Mouse (Mus musculus): ENCODE data around the gene Elf1.
"Not testable (repeated sequence)": the region's sequence is repeated elsewhere in the genome, so short reads cannot be mapped to it uniquely, and the experiment has no call there.

Elf1 gene

DNA sequence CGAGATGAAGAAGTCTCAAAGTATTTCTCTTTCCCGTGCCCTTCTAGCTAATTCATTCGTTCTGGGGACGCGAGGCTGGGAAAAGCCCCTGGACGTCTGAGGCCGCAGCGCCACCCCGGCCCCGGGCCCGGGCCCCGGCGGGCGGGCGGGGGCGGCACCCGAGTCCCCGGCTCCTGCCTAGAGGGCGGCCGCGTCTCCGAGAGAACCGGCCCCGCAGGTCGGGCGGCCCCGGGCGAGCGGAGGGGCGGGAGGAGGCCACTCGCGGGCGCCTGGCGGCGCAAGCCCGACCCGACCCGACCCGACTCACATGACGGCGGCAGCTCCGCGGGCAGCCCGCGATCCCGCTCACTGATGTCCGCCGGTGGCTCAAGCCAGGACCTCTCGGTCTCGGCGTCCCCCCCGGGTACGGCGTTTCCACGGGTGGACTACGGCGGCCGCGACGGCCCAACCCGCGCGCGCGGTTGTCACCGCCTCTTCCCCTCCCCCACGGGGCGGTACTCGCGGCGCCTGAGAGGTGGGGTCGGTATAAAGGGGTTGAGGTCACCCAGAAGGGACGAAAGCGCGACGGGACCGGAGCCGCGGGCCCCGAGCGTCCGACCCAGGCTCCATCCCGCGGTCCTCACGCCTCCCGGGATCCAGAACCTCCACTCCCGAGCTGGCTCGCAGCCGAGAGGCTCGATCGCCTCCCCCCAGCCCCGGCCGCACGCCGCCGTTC, at the start of gene Elf1:
TSS of gene Elf1 (plus strand) at position 571 of the 715 bp plus-strand sequence.
- DNase-seq (ENCODE audit: low read depth, low spot score), result peak; percentile 90

DNA sequence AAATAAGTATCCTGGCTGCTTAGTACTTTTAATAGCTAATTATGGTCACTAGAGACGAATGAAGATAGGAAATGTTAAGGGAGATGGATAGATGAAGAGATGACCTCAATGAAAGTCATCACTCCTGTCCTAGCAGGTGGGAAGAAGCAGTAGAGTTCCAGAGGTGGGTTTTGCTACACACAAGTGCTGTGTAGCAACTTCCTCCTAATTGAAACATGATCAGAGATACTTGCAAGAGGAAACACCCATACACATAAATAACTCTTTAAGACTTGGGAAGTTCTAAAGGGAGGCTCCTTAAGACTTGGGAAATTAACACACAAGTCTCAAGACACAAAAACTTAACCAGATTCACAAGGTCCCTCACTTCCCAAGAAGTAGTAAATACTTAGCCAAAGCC, 46.9 kb upstream of the Elf1 start:
- DNase-seq (ENCODE audit: low read depth, low spot score), result no peak

DNA sequence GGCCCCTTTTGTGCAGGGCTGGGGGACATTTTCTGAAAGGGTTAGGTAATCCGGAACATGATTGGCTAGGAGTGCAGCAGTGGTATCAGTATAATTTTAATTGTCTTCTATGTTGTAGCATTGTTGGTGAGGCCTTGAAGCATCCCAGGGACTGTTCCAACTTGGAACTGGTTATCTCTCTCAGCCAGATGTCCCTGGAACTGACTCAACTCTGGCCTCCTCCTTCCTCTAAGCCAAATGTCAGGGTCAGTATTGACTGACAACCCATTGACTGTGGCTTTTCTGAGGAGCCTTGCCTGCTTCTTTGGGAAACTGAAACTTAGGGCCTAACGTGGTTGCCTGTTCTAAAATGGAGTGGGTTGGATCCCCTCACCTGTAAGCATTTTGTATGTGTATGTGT, 40.3 kb upstream of the Elf1 start:
- DNase-seq (ENCODE audit: low read depth, low spot score), result no peak

DNA sequence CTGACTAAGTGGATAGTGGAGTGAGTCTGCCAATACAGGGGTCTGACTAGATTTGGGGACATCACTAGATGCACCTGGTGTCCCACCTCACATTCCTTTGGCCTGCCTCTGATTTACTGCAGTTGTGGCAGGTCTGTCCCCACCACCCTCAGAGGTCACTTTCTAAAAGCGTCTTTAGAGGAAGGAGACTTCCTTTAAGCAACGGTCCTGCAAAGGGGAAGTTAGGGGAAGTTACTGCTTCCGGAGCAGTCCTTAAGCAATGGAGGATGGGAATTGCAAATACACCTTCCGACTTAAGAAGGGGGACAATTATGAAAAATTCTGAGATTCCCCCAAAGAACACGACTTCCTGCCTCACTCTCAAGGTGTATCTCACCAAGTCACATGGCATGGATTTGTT, 39.6 kb upstream of the Elf1 start:
- DNase-seq (ENCODE audit: low read depth, low spot score), result no peak

DNA sequence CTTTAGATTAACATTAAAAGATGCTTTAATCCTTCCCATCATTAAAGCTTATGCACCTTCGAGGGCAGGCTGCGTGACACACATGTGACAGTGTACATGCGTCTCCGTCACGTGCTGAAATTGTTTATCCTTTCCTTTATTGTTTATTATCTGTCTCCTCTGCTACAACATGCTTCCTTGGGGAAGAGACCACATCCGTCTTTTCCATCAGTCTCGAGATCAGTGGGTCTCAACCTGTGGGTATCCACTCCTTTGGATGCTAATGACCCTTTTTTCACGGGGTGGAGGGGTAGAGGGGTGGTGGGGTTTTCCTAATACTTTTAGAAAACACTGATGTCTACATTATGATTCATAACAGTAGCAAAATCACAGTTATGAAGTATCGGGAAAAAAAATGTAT, 36.4 kb upstream of the Elf1 start:
- no peak for DNase-seq (ENCODE audit: low read depth, low spot score)

DNA sequence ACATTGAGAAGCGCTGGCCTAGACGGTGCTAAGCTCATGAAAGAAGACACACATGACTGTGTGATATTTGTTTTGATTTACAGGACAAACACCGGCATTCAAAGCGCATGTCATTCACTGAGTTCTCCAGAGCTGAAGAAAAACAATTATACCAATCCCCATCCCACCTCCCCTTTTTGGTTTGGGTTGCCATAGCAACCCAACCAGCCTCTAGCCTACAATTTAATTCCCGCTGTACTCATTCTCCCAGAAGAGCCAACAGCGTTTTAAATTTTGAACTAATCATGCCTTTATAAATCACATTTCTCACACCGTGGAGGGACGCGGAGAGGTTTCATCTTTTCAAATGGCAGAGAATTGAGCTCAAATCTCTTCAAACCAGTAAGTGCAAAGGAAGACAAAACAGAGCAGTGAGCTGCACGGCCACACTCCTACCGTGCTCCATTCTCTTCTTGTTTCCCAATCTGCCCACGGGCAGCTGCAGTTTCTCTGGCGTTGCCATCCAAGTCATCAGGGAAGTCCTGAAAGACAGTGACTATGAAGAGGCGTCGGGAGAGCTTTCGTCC, 35.9 kb upstream of the Elf1 start:
- no peak for DNase-seq (ENCODE audit: low read depth, low spot score)

- peak; percentile 88 for DNase-seq (ENCODE audit: low read depth, low spot score)
Measured at GRCm38 (mm10) chr14:79451681-79452590, 29.1 kb upstream of the Elf1 start, which contains the start of gene Kbtbd6. Gene Kbtbd6 (plus strand): TSS chr14:79451835.

GRCm38 (mm10) chr14:79452591-79452934, 28.4 kb upstream of the Elf1 start:
- not testable (repeated sequence) for DNase-seq (ENCODE audit: low read depth, low spot score)

DNA sequence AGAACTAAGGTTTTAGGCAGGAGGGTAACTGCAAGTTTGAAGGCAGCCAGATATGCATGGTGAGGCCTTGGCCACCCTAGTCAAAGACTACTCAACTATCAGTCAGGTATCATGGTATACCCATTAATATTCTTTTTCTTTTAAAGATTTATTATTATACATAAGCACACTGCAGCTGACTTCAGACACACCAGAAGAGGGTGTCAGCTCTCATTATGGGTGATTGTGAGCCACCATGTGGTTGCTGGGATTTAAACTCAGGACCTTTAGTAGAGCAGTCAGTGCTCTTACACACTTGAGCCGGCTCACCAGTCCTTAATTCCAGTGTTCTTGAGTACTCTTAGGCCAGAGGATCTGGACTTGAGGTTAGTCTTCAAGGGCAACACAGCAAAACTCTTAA, 20.6 kb upstream of the Elf1 start:
- DNase-seq (ENCODE audit: low read depth, low spot score), result no peak

DNA sequence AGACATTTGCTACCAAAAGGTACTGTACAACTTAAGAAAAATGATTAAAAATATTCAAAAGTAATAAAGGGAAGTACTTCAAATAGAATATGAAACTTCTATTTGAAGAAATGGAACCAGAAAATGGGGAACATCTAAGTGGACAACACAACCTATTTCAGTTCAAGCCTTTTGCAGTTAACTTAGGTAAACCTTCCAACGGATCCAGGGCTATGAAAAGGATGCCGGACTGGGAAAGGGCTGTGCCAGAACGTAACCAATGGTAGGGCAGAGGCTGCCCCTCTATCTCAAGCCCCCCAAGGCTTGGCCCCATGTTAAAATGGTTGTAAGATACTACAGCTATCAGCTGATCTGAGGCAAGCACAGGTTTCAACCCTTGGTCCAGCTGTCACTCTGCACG, 20.0 kb upstream of the Elf1 start:
- DNase-seq (ENCODE audit: low read depth, low spot score), result no peak

DNA sequence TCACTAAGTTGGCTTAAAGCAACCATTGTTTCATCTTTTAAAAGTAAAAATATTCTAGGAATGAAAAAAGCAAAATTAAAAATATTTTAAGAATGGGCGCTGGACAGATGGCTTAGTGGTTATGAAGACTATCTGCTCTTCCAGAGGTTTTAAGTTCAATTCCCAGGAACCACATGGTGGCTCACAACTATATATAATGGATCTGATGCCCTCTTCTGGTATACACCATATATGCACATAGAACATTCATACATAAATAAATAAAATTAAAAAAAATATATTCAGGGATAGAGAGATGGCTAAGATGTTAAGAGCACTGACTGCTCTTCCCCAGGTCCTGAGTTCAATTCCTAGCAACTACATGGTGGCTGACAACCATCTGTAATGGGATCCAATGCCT, 15.4 kb upstream of the Elf1 start:
- DNase-seq (ENCODE audit: low read depth, low spot score), result no peak

GRCm38 (mm10) chr14:79467621-79468020, 13.4 kb upstream of the Elf1 start:
- DNase-seq (ENCODE audit: low read depth, low spot score), result peak; percentile 43

DNA sequence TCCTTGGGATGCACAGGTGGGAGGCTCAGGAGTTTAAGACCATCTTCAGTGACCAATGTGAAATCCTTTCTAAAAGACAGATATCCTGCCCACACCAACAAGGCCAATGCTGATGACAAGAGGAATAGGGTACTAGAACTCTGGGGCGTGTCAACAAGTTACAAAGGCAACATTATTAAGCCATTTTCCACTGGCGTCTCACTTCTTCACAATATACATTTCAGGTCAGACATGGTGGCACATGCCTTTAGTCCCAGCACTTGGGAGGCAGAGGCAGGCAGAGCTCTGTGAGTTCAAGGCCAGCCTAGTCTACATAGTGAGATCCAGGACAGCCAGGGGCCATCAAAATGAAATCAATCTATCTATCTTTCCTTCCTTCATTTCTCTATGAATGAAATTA, 7.6 kb upstream of the Elf1 start:
- DNase-seq (ENCODE audit: low read depth, low spot score), result no peak

GRCm38 (mm10) chr14:79481339-79482151, 551 bp downstream of the Elf1 start, which contains the start of gene Wbp4:
Gene Wbp4 (minus strand): TSS chr14:79481520.
- peak; percentile 92 for DNase-seq (ENCODE audit: low read depth, low spot score)

- peak; percentile 31 for DNase-seq (ENCODE audit: low read depth, low spot score)
Measured at GRCm38 (mm10) chr14:79482251-79482661, 1.3 kb downstream of the Elf1 start.

DNA sequence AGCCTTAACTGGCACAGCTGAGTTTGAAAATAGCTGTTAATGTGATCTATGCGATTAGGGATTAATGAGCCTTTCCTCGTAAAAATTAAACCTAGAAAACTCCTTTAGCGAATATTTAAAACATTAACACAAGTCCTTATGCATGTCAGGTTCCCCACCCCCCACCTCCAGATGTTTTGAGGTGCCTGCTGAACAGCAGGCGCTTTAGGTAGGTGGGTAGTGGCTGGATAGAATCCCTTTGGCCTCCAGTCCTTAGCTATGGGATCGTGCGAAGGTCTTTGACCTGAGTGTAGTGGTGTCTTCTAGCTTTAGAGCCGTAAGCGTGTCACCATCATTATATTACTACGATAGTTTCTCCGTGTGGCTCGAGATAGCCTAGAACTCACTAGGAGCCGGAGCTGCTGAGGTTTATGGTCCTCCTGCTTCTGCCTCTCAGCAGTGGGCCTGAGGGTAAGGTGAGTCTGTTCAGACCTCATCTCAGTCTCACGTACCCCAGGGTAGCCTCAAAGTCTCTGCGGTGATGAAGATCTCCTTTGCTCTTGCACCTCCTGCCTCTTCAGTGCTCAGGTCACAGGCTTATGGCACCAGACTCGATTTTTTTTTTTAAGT, 1.9 kb downstream of the Elf1 start:
- peak; percentile 20 for DNase-seq (ENCODE audit: low read depth, low spot score)

- DNase-seq (ENCODE audit: low read depth, low spot score), result no peak
Measured at GRCm38 (mm10) chr14:79483611-79484120, 2.7 kb downstream of the Elf1 start.

- DNase-seq (ENCODE audit: low read depth, low spot score), result no peak
Measured at GRCm38 (mm10) chr14:79486617-79486992, 5.6 kb downstream of the Elf1 start.

DNA sequence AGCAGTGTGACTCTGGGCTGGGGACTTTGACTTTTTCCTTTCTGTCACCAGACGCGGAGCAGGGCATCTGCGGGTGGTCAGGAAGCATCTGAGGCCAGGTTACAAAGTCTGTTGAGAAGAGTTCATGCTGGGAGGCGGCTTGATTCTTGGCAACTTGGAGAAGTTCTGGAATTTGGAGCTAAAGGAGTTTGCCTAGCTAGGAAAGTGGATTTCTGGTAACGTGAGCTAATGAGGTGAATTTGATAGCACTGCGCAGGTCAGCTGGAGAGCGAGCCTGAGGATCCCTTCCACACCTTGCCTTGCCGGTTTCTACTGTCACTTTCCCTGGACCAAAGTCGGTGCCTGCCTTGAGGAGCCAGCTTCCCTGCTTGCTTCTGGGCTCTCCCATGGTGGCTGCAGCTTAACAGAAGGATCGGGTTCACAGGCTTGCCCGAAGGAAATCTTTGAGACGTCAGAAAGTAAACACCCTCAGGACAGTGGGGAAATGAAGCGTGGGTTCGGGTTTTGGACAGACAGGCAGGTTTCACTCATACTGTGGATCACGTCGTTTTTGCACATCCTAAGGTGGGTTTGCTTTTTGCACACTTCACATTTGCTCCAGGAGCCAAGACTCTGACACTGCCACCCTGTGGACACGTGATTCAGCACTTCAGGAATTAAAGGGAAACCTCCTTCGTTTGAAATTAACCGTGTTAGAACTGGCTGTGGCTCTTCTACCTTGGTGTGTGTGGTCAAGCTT, 6.2 kb downstream of the Elf1 start:
- no peak for DNase-seq (ENCODE audit: low read depth, low spot score)

DNA sequence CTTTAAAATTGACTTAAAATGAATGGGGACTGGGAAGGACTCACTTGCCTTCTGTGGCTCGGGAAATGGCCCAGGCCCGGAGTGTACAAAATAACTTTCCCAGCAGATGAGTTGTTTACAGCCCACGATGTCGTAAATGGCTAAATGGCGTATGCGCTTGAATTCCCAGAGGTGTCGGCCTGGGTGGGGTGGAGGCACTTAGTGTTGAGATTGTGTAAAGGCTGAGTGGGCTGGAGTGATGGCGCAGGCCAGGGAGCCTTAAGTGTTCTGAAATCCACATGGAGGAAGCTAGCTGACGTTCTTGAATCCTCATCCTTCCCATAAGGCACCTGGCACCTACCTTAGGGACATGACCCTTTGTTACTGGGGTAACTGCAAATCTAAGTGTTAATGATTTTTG, 7.5 kb downstream of the Elf1 start:
- DNase-seq (ENCODE audit: low read depth, low spot score), result no peak
